Mouse (Mus musculus) thymus, postnatal 36 days (tissue): ENCODE measurements around the gene Scd4.

Experiments
- DNase-seq, 2 experiments: peaks; one replicate each; pipeline ENCODE4 v3.0.0; 2022; ENCODE audit warnings: mixed read lengths in 2 of 2

Scd4 gene

DNA sequence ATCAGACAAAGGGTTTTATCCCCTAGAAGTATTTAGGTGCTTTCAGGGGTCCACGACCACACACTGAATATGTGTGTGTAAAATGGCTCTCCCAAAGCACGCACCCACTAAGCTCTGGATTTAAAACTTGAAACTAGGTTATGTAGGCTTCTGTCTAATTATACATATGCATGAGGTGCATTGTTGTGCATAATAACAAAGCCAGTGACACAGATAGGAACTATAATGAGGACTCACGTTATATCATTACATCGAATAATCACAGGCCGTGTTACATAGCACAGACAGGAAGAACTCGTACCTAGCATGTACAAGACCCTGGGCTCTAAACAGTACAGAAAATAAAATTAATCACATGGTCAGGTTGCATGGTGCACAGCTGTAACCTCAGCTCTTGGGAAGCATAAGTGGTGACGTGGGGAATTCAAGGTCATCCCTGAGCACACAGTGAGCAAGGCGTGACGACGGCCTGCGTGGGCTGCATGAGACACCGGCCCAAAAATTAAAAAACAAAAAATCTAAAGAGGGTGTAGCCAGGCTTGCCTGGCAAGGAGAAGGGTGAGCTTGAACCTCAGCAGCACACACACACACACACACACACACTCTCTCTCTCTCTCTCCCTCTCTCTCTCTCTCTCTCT, 49.9 kb downstream of the Scd4 start:
- no peak for DNase-seq

DNA sequence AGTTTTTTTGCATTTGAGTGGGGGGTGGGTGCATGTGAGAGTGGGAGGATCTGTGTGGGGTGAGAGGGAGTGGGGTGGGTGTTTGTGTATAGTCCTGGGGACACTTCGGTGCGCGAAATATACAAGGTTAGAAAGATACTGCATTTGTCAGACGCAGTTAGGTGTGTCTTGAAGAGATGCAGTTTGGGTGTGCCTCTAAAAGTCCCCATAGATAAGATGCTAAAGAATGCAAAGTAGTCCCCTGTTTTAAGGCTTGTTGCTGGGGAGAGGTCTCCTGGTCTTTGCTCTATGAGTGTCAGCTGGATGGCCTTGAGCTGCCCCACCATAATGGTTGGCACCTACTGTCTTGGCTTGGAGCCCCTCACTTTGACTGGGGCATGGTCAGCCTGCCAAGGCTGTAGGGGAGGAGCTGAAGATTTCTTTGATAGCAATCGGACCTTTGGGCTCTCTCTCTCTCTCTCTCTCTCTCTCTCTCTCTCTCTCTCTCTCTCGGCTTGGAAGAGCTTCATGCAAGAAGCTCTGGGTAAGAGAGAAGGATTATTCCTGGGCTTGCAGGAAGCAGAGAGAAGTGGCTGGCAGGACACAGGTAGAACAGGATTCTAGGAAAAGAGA, 53.1 kb downstream of the Scd4 start:
- no peak for DNase-seq

GRCm38 (mm10) chr19:44387089-44387671, 54.3 kb downstream of the Scd4 start:
- no peak for DNase-seq

GRCm38 (mm10) chr19:44387746-44388474, 55.0 kb downstream of the Scd4 start:
- DNase-seq = no peak

DNA sequence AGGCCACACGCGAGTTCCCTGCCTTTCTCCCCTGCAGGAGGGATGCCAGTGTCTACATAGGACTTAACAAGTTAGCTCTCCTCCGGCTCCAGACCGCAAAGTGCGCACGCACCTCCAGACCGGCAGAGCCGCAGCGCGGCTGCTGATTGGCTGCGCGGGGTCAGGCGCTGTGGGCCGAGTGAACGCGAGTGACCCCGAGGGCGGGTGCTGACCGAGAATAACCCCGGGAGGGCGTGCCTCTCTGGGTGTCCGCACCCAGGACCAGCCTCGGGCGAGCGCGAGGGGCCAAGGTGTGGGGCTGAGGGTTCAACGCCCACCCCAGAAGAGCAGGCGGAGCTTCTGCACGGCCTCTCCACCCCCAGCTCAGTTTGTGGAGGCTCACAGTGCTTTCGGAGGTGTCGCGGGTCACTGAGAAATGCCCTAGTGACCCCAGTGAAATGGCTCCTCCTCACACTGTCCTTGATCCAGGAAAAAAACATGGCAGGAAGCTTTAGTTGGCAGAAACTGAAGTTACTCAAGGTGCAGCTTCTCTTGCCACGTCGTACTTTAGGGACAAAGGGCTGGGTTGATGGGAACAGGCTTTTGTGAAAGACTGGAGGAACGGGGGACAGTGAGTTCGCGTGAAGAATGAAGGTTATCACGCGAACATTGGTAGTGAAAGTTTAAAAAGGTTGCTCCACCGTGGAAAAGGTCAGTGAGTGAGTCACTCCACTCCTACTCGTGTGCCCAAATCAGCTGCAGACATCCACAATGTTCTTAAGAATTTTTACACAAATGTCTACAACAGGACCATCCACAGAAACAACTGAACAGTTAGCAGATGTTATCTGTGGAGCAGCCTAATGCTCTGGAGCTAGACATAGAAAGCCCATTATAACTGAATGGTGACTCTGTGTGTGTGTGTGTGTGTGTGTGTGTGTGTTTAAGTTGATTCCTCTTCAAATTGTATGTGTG, 55.9 kb downstream of the Scd4 start:
- DNase-seq = peak; percentile 94 to 97

DNA sequence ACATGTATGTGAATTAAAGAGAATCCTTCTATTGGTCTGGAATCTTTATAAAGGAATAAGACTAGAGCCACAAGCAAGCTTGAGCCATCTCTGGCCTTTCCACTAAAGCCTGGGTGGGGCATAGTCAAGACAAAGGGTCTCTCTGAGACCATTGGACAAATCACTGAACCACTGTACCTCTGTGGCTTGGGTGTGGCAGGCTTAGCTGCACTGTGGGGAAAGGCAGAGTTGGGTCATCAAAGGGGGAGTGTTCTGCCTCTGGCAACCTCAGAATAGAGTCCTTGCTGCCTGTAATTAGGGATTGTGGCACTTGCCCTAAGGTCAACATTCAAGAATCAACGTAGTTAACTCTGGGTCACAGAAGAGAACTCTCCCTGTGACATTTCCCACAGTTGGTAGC, 56.6 kb downstream of the Scd4 start:
- DNase-seq = no peak

DNA sequence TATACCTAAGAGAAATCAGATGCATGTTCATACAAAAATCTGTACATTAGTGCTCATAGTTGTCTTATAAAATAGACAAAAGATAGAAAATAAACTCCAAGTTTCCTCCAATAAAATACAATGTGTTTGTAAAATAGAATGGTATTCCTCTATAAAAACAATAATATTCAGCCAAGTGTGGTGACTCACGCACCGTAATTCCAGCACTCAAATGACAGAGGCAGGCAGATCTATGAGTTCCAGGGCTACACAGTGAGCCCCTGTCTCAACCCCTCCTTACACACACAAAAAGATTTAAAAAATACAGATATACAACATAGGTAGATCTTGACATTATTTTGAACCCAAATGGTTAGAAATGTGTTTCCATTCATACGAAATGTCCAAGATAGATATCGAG, 59.0 kb downstream of the Scd4 start:
- no peak for DNase-seq

GRCm38 (mm10) chr19:44392339-44393009, 59.6 kb downstream of the Scd4 start:
- DNase-seq = no peak

DNA sequence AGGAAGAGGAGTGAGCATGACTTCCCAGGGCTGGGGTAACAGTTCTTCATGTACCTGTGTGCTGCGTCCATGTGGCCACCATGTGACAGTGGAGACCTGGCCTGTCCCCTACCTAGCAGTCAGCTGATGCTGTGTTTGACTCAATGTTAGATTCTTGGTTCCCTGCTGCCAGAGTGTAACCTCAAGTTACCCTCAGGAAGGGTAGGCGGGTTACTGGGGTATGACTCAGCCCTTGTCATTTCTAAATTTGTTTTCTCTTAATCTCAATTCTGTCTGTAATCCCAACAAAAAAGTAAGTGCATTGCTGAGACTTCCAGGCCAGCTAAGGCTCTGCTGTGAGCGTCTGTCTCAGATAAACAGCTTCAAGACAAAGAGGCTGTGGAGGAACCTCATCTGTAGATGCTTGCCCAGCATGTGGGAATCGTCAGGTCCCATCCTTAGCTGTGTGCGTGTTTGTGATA, 61.1 kb downstream of the Scd4 start:
- DNase-seq = no peak

- no peak for DNase-seq
These were observed 62.1 kb downstream of the Scd4 start for GRCm38 (mm10) chr19:44394972-44395371.
